Mouse (Mus musculus) 3T3-L1 (cell line): Measurements from ENCODE around the gene Pms2.

Experiments used
- DNase-seq: peaks from one replicate; pipeline ENCODE4 v3.0.0-alpha.2; 2015; ENCODE audit warnings: low read depth, low spot score

Gene Pms2

DNA sequence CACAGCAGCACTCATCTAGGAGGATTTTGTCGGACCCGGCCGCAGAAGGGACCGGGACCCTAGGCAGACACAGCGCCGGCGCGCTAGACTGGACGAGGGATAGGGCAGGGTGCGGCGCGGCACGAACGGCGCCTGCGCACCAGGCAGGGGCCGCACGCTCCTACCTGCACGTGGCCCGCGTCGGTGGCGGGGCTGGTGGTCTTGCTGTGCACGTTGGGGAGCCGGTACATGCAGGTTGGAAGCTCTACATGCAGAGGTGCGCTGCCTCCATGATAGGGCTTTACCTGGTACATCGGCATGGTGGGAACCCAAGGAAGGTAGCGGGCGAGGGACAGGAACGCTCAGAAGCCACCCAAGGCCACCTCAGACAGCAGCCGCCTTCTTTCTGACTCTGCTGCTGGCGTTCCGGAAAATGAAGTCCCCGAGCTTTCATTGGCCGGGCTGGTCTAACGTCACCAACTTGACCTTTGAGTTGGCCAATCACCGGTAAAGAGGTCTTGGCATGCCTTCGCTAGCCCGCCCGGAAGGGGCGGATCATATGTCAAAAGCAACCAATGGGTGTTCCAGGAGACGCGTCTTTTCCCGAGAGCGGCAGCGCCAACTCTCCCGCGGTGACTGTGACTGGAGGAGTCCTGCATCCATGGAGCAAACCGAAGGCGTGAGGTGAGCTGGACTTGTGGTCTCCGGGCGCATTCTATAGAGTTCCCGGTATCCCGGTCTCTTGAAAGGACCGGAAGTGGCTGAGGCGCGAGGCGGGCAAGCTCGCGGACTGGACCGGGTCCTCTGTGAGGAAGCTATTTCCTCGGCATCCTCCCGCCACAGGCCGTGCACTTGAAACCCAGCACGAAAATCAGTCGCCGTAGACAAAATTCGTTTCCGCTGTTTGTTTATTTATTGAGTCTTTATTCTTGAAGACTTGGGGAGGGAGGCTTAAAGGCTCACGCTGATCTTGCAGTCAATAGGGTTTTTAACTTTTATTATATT is at the start of gene Pms2, which contains the start of gene Aimp2:
Gene Pms2 (plus strand): TSS at position 548 of the 984 bp plus-strand sequence.
Gene Aimp2 (minus strand): TSS at position 431 of the 984 bp plus-strand sequence.
- peak; percentile 99 for DNase-seq

DNA sequence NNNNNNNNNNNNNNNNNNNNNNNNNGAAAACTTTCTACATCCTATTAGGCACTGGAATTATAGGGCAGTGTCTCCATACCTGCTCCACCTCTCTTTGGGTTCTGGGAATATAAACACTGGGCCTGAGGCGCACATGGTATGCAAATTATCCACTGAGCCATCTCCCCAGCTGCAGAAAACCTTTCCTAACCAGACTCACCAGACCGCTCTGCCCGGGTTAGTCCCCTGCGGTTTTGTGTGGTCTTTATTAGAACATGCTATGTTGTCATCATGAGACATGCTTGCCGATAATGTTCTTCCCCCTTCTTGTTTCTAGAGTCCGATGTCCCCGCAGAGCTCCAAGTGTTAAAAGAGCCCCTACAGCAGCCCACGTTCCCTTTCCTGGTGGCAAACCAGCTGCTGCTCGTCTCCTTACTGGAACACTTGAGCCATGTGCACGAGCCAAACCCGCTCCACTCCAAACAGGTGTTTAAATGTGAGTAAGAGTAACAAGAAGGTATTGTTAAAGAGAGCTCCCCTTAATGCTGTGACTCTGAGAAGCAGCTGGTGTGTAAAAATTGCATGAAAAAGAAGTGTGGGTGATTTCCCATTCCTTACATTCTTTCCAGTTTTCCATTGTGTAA is 38.1 kb upstream of the Pms2 start:
- DNase-seq = no peak

DNA sequence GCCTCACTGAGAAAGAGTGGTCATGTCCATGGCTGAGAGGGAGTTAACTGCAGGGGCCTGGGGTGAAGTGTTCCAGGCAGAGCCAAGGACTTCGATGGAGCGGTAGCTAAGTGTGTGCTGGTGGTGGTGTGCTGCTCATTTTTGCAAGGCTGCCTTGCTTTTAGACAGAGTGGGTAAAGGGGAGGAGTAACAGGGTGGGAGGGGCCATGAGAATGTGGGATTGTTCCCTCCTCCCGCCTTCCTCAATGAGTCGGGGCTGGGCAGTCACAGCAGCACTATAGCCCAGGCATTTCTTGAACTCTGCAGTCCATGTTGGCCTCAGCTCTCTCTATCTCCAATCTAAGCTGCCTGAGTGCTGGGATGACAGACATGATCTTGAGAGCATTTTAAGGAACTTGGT is 35.2 kb upstream of the Pms2 start:
- DNase-seq = peak; percentile 11

DNA sequence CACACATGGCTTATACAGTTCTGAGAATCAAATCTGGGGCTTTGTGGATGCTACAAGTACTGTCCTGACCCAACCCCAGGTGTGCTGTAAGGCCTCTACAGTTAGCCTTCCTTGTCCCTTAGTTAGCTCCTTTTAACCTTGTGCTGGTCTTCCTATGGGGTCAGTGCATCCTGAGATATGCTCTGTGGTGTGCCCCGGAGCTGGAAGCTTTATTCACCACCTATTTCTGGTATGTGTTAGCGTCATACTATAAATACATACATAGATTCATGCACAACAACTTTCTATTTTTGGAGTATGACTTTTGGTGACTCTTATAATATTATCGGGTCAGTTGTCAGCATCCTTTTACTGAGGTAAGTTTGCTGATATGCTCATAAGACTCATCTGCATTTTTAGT is 24.5 kb upstream of the Pms2 start:
- no peak for DNase-seq

DNA sequence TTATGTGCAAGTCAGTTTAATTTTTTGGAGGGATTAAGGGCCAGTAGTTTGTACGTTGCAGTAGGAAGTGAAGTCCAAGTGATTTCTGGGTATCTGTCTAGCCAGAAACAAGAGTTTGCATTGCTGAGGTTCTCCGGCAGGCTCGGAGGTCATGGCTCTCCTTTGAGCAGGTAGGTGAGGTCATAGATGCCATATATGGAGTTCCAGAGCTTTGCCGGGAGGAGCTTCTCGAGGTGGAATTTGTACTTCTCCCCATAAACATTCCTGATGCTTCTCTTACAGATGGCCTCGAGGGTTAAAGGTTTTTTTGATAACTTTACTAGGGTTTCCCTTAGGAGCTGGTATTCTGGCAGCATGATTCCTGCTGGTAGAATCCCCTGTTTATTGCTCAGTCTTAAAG is 19.0 kb upstream of the Pms2 start:
- DNase-seq = no peak

DNA sequence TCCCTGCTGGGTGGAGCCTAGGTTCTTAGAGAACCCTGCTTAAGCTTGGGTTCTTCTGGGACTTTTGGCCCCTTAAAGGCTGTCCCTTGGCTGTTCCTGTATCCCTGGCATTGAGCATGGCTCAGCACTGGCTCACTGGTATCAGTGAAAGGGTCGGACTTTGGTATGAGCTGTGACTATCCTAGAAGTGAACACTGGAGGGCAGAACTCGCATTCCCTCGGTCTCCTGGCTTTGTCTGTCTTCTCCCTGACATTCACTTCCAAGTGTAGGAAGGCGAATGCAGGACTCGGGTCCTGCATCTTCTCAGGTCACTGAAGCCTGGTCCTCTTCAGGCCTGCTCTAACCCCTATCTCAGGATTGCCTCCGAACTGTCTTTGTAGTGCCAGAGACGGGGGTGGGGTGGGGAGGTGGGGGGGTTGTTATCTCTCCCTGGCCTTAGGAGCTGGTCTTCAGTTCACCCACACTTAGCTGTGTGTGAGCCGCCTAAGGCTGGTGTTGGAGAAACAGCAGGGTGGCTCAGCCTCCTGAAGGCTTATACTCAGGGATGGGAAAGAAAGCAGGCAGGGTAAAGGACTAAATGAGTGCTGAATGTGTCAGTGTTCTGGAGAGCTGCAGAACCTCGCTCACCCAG is 17.4 kb upstream of the Pms2 start:
- DNase-seq = no peak

DNA sequence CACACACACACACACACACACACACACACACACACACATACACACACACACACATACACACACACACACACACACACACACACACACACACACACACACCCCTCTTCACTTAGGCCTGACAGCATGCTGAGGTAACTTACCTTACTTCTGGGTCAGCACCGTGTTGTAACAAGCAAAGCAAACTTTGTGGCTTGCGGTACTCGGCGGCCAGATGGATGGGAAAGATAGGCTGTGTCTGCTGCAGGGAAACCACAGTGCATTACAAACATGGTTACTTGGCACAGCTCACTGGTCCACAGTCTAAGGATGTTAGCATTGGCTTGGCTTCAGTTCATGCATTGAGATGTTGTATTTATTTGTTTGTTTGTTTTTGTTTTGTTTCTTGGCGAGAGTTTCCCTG is 16.4 kb upstream of the Pms2 start:
- no peak for DNase-seq

DNA sequence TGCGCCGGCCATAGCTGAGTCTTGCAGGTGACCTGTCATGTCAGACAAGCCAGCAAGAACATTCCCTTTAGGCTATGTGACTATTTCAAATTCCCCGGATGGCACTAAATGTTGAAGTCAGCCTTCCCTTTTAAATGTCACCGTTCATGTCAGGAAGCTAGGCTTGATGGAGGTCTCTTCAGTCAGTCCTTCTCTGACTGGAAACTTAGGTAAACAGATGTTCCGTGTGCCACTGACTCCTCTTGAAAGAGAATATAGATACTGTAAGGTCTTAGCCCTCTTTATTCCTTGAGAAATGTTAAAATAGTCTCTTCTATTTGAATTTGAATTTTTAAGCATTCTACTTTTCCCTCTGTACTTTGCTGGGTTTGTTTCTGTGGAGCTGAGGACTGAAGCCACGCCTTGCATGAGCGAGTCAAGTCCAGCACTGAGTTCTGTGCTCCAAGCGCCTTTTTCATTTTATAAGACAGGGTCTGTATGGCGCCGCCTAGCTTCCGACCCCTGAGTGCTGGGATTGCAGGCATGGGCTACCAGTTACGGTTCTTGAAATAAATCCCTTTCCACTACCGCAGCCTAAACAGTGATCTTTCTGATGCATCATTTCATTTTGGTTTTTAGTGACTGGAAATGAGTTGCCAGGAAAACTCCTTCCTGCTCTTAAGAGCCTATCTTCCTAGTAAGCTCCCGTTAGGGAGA is 12.0 kb upstream of the Pms2 start, which contains the start of gene Ankrd61:
Gene Ankrd61 (minus strand): TSS at position 51 of the 696 bp plus-strand sequence.
- DNase-seq = no peak

DNA sequence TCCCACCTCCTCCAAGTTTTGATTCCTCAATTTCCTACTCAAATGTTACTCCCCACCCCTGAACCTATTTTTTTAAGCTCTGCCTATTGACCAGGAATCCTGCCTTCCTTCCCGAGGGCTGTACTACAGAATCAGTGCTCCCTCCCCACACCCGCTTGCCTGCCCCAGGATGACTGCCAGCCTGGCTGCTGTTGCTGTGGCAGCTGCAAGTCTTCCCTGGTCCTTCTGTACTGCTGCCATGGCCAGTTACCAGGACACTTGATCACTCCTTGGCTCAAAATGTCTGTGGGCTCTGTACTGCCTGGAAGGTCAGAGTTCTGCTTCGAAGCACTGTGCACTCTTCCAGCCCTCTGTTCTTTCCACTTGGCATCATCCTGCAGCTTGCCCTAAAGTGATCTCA is 7.7 kb upstream of the Pms2 start:
- no peak for DNase-seq

DNA sequence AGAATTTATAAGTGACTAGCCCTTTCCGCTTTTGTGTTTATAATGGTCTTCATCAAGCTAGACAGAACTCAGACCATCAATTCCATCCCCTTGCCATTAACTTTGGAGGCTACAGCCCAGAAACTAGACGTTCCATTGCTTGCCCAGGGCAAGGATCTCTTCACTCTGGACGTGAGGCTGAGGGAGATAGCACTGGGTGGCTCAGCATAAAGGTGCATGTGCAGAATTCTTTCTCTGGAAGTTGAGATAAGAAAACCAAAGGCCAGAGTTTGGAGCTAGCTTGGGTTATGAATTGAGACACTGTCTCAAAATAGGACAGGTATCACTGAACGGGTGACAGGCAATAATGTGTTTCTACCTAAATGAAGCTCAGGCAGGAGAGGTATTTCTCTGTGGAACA is 6.0 kb upstream of the Pms2 start:
- no peak for DNase-seq

DNA sequence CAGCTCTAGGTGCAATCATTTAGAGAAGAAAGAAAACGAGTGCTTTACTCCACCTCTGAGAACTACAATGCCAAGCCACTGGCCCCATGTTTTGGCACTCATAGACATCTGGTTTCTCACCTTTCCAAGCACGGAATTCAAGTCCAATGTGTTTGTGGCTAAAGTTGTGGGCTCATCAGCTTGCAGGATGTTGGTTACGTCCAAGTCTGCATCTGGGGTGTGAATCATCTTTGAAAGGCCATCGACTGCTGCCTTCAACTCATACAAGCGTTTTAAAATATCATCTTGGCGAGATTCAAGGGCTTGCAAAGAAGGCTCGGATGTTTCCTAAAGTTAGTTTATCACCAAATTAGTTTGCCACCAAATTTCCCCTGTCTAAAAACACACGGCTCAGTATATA is 3.3 kb upstream of the Pms2 start:
- DNase-seq = peak; percentile 31

DNA sequence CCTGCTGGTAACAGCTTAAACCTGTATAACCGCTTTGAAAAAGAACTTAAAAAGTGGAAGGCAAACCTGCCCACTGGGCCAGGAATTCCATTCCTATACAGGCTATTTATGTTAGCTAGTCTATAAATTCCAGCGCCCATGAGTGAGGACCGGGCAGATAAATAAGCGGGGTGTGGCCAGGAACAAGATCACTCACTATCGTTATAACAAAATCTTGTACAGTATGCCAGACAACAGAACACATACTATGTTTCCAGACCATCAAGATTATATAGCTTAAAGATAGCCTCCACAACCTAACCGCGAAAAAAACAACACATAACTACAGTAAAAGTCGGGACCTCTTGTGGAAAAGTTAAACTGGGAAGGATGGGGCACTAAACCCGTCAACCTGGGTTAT is 838 bp upstream of the Pms2 start:
- peak; percentile 49 for DNase-seq

DNA sequence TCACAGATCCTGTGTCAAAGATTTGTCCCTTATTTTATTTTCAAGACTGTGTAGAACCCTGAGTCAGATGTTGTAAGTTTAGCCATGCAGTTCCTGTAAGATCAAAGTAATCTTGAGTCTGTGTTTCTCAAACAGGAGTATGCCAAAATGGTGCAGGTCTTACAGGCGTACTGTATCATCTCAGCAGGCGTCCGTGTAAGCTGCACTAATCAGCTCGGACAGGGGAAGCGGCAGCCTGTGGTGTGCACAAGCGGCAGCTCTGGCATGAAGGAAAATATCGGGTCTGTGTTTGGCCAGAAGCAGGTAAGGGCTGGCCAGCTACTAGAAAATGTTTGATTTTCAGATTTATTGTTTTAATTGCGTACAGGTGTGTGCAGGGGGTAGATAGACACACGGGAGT is 6.5 kb downstream of the Pms2 start:
- DNase-seq = no peak

DNA sequence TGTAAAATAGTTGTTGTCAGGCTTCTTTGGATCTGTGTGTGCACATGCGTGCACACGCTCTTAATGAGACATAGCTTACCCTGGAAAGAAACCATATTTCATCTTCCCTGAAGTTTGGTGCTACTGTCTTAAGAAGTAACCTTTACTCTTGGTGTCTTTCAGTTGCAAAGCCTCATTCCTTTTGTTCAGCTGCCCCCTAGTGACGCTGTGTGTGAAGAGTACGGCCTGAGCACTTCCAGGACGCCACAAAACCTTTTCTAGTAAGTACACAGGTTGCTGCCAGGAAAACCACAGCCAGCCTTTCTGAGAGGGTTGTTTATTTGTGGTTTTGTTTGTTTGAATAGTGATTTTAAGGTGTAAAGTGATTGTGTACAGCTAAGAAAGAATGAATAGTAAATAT is 7.7 kb downstream of the Pms2 start:
- peak; percentile 80 for DNase-seq

DNA sequence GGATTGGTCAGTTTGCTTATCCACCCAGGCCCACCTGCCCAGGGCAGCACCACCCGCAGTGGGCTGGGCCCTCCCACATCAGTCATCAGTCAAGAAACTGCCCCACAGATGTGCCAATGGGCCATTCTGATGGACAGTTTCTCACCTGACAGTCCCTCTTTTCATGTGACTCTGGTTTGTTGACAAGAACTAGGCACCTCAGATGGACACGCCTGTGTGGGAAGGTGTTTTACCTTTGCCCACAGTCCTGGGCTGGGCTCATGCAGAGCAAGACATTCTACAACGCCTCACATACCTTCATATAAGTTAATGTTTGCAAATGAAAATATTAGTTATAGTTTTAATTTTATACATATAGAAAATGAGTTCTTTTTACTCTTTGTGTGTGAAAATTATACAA is 8.4 kb downstream of the Pms2 start:
- DNase-seq = no peak

DNA sequence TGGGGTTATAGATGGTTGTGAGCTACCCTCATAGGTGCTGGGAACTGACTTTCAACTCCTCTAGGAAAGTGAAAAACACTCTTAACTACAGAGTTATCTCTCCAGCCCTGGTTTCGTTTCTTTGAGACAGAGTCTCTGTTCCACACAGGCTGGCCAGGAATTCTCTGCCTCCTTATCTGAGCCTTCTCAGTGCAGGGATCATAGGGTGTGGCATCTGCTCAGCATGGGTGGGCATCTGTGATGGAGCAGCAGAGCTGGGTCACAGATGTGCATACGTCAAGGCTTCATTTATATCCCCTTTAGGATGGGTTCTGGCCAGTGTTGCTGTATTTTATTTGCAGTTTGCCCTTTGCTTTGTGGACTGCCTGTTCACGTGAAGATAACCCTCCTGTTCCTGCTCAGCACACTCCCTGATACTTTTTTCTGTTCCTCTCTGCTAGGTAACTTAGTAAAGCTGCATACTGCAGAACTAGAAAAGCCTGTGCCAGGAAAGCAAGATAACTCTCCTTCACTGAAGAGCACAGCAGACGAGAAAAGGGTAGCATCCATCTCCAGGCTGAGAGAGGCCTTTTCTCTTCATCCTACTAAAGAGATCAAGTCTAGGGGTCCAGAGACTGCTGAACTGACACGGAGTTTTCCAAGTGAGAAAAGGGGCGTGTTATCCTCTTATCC is 15.2 kb downstream of the Pms2 start:
- no peak for DNase-seq

DNA sequence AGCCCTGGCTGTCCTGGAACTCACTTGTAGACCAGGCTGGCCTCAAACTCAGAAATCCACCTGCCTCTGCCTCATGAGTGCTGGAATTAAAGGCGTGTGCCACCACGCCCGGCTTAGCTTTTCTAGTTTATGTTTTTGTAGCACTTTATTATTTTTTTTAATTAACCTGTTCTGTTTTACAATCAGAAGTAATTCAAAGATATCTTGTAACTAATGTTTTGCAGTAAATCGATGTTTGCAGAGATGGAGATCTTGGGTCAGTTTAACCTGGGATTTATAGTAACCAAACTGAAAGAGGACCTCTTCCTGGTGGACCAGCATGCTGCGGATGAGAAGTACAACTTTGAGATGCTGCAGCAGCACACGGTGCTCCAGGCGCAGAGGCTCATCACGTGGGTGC is 18.1 kb downstream of the Pms2 start, which contains the start of gene Gm42421:
Gene Gm42421 (plus strand): TSS at position 301 of the 400 bp plus-strand sequence.
- no peak for DNase-seq

DNA sequence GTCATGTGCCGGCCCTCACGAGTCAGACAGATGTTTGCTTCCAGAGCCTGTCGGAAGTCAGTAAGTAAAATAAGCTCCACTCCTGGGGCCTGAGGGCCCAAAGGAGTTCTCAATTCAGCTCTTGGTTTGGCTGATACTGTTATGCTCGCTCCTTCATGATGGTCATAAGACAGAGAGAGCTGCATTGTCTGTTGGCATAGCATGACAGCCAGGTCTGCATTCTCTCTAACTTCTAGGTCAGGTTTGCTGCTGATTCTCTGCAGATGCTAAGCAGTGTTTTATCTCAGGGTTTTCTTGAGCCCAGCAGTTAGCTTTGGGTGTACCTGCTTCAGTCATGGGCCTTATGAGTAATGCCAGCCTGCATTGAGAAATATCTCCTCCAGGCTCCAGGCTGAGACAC is 19.5 kb downstream of the Pms2 start:
- no peak for DNase-seq

DNA sequence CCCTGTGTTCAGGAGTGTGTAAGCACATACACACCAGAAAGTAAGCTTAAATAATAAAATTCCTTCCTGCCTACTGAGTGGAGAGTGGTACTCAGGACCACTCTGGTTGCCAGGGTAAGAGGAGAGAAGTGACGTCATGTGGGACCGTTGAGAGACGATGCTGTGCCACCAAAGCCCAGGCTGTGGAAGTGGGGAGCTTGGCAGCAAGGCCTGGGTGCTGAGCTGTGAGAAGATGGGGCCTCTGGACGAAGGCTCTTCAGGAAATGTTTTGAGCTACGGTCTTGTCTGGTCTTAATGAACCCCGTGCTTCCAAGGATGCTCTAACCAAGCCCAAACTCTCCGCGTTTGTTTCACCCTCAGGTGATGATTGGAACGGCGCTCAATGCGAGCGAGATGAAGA is 20.9 kb downstream of the Pms2 start:
- DNase-seq = no peak

DNA sequence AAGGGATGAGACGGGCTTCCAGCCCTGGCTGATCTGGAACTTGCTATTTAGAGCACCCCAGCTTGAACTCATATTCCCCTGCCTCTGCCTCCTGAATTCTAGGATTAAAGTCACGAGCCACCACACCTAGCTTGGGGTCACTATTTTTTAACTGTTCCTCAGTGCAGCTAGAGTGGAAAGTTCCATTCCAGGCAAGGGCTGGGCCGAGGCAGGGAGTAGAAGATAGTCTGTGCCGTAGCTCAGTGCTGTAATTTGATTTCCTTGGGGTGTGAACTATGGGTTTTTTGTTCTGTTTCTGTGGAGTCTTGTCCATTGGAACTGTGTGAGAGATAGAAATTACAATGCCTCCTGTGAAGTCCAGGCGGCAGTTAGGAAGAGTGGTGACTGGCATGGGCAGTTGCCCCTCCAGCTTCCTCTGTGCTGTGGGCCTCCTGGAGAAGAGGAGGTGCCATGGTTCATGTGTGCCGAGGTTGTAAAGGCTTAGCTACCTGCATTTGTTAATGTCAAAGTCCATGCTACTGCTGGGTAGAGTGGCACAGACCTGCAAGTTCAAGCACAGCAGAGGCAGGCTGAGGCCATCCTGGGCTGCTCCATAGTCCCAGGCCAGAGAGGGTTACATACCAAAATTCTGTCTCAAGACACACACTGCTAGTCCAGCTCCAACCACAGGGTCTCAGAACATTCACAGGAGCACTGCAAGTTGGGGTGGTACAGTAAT is 22.3 kb downstream of the Pms2 start:
- no peak for DNase-seq
